Mouse (Mus musculus) brain, embryonic 14.5 days (tissue): ENCODE measurements around the gene St8sia1.

ENCODE experiments used
- CTCF ChIP-seq: fragments of 200-500 bp; IDR thresholded peaks from 2 replicates; pipeline ENCODE4 v1.5.1; 2012; ENCODE audit warnings: inconsistent platforms, mild to moderate bottlenecking, moderate library complexity, borderline replicate concordance; ENCODE audit not compliant: insufficient read depth, insufficient read length; ENCODE audit errors: extremely low read depth
- POLR2A ChIP-seq: fragments of 200-500 bp; IDR thresholded peaks from 2 replicates; pipeline ENCODE4 v1.6.1; 2012; ENCODE audit warnings: mild to moderate bottlenecking, inconsistent platforms, borderline replicate concordance; ENCODE audit not compliant: poor library complexity, insufficient read depth, insufficient read length, severe bottlenecking; ENCODE audit errors: extremely low read depth

DNA sequence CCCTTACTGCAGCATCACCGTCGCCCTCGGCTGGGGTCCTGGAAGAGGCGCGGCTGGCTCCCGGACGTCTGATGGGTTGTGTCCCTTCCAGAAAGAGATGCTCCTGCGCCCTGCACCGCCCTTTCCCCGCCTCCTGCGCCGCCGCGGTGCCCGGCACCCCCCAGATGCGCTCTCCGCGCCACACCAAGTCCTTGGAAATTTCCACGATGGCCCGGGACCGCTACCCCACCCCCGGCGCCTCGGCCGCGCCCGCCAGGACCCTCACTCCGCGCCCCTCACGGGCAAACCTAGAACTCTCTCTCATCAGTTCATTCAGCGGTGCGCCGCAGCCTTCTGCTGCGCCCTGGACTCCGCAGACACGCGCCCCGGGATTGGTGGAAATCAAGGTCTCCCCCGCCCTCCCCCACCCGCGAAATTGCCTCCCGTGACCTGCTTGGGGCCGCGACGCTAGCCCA lies at the start of gene St8sia1:
- TF ChIP-seq POLR2A (peak; percentile 16; the same call in 1 of the 2 replicates), CTCF (no peak)
